Mouse (Mus musculus) thymus, postnatal 10 days (tissue): ENCODE data around the gene Cep72.
A peak's percentile ranks its signal among the peaks of the same experiment; 100 is the strongest.
"Not testable (repeated sequence)": the region's sequence is repeated elsewhere in the genome, so short reads cannot be mapped to it uniquely, and the experiment has no call there.

Source experiments
- DNase-seq, 2 experiments: peaks; one replicate each; pipeline ENCODE4 v3.0.0; 2021; ENCODE audit warnings: low spot score in 2 of 2

Cep72 gene

DNA sequence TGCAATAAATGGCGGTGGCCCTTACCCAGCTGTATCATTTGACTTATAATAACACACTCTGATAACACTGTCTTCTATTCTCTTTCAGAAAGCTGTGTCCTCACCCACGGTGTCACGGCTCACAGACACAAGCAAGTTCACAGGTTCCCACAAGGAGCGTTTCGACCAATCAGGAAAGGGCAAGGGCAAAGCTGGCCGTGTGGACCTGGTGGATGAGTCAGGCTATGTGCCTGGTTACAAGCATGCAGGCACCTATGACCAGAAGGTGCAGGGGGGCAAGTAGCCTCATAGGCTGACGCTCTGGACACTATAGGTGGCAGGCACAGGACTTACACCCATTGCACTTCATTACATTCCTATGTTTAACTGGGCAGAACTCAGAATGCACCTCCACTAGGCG lies 31.0 kb downstream of the Cep72 start:
- DNase-seq = no peak

DNA sequence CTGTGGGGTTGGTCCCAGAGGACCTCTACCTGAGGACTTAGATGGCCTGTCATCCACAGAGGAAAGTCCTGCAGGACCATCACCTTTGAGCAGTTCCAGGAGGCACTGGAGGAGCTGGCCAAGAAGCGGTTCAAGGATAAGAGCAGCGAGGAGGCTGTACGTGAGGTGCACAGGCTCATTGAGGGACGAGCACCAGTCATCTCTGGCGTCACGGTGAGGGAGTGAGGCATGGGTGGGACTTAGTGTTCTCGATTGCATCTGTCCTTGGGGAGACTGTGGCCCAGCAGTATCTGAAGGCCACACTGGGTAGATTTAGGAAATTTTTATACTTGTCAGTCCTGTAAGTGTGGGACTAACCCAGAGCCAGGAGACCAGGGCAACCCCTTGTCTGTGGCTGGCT lies 31.4 kb downstream of the Cep72 start:
- no peak for DNase-seq

GRCm38 (mm10) chr13:74029013-74029412 lies 33.1 kb downstream of the Cep72 start:
- no peak for DNase-seq

DNA sequence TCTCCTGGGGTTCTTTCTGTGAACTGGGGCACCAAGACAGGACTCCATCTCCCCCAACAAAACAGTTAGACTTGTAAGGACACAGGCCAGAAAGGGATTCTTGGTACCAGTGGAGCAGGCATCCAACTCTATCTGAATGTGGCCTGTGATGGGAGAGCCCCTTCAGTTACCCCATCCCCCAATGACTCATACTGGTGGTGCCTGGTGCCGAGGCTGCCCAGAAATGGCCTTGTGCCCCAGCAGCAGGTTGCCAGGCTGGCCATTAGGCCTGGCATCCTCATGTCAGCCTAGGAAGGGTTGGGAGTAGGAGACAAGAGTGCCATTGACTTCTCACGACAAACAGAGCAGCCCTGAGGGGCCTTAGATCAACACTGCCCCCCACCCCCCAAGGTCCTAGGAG lies 34.0 kb downstream of the Cep72 start:
- DNase-seq = no peak

DNA sequence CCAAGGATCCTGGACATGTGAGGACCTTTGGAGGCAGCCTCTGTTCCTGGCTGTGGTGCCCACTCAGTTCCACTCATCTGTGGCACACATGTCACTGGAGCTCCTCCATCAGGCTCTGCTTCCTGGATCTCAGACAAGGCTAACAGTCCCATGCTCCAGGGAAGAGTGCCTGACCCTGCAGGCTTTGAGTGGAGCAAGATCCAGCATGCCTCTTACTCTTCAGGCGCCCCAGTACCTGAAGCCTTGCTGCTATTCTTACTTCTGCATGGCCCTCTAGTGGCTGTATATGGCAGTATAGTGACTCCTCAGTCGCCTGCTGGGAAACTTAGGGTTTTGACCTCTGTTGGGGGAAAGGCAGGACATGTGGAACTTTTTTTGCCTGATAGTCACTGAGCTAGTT lies 35.9 kb downstream of the Cep72 start:
- peak in 1 of 2 experiments; percentile 23 for DNase-seq

DNA sequence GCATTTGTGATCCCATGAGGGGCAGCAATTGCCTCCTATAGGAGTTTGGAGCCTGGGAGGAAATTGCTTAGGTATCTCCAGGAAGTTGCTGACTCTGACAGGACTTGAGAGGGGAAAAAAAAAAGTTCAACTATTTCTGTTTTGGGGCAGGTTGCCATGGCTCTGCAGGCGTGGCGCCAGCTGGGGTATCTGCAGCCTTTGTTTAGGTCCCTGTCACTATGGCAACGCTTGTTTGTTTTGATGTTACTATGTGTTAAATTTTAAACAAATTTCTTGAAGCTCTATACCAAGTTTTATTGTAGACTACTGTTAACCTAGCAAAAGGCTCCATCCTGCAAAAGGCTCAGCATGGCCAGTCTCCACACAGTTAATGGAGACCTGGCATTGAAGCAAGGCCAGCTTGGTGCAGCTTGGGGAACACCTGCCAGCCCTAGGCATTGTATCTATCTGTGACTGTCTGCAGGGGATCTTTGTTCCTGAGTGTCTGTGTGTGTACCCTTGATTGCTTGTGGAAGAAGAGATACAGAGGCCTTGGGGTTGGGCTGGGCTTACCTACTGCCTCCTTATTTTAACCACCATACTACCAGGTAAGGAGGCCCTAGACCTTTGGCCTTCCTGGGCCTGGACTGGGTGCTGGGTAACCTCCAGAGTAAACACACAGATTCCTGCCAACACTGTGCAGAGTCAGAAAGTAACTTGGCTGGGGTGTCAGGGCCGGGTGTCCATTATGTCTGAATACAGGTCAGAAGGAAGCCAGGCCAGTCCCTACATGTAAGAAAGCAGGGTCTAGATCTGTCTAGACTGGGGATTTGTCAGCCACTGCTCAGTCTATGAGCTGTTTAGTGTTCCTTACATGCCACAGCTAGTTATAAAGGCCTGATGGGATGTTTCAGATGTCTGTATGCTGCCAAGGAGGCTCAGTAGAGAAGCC lies 36.7 kb downstream of the Cep72 start:
- DNase-seq = no peak

GRCm38 (mm10) chr13:74019006-74019405 lies 43.1 kb downstream of the Cep72 start:
- not testable (repeated sequence) for DNase-seq

DNA sequence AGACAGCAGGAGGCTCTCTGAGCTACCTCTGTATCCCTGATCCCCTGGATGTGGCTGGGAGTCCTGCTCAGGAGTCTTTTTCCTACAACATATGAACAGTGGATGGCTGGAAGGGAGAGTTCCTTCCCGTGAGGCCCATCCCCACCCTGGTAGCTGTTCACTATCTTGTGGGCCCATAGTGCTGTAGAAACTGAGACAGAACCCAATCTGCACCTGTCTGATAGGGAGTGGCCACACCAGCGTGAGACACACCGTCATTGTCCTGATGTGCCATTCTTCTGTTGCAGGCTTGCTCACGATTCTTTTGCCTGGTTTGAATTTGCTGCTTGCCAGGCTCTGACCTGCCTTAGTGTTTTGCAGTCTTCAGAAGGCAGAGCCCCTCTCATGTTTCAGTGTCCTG lies 44.7 kb downstream of the Cep72 start:
- no peak for DNase-seq

DNA sequence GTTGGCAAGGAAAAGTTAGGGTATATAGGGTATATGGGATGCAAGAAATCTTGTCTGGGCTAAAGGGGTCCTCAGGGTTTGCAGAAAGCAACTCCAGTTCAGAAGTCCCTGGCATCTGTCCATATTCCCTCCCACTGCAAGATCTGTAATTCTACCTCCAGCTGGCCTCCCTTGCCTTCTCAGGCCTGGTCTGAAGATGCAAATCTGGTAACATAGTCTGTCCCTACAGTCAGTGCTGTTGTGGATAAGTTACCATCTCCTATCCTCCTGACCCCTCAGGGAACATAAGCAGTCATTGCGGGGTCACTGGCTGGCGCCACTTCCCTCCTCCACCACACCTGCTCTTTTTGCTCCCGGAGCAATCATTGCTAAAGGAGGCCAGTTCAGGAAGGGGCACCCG lies 46.2 kb downstream of the Cep72 start:
- no peak for DNase-seq

DNA sequence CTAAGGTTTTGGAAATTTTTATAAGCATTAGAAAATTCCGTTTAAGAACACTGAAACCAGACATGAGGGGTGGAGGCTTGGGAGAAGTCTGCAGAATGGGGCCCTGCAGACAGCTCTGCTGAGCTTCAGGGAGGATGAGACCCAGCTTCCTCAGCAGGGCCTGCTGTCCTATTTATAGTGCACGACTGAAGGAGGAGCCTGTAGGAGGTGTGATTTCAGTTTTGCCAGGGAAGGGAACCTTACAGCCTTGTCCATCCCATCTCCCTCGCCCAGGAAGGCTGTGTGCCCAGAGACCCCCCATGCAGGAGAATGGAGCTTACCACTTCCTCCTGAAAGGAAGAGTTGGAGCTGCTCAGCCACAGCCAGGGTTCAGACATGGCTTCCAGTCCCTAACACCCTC lies 51.4 kb downstream of the Cep72 start:
- DNase-seq = no peak

GRCm38 (mm10) chr13:74009791-74010614 lies 52.1 kb downstream of the Cep72 start:
- peak; percentile 35 to 44 for DNase-seq

DNA sequence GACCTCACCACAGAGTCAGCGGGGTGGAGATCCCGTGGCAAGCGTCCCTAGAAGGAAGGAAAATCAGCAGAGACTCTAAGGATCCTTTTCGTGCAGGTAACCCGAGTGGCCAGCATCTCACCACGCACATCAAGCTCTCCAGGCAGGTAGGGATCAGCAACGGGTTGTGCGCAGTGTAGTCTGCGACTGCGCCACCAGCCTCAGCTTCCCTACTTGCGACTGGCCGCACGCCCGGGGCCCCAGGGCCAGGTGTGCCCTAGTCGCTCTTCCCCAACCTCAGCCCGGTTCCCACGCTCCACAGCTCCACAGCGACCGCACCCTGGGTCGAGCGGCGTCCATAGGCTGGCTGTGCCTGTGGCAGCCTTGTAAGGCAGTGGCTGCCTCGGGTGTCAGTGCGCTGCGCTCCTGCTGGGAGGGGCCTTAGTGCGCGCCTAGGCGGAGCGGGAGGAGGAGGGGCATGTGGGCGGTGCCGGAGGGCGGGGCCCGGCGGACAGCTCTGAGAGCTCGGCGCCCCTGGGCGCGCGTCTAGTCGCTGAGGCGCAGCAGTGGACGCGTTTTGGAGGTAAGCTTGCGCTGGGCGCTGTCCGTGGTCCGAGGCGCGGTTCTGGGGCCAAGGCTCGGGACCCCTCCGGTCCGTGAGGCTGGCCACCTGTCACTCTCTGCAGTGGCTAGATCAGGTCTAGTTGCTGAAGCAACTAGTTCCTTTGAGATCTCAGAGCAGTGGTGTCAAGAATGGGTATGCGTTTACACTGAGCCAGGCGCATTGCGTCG lies 53.0 kb downstream of the Cep72 start, which contains the start of gene Tppp:
TSS of gene Tppp (plus strand) at position 460 of the 771 bp plus-strand sequence.
- DNase-seq = peak; percentile 86 to 90

- DNase-seq = not testable (repeated sequence)
Observed at GRCm38 (mm10) chr13:74008216-74008615, 53.9 kb downstream of the Cep72 start.

DNA sequence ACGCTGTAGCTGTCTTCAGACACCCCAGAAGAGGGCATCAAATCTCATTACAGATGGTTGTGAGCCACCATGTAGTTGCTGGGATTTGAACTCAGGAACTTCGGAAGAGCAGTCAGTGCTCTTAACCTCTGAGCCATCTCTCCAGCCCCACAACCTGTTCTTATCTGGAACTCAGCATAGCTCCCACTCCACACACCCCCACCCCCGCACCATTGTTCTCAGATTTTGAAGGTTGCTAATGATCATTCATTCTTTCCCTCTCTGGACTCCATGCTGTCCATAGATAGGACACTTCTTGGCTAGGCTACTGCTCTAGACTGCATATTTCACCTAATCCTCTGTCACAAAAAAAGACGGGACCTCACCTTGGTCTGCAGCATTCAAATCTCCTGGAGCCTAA lies 55.2 kb downstream of the Cep72 start:
- not testable (repeated sequence) for DNase-seq

DNA sequence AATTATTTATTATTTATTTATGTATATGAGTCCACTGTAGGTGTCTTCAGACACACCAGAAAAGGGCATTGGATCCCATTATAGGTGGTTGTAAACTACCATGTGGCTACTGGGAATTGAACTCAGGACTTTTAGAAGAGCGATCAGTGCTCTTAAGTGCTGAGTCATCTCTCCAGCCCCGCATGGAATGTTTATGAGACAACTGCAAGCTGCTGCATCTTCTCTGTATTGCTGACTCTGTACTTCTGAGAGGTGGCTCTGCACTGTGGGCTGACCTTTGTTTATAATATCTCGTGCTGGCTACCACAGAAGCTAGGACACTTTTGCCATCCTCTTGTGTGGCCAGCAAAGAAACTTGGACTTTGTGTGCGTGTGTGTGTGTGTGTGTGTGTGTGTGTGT lies 60.6 kb downstream of the Cep72 start:
- DNase-seq = no peak

- no peak for DNase-seq
Observed at GRCm38 (mm10) chr13:74000961-74001360, 61.1 kb downstream of the Cep72 start.

DNA sequence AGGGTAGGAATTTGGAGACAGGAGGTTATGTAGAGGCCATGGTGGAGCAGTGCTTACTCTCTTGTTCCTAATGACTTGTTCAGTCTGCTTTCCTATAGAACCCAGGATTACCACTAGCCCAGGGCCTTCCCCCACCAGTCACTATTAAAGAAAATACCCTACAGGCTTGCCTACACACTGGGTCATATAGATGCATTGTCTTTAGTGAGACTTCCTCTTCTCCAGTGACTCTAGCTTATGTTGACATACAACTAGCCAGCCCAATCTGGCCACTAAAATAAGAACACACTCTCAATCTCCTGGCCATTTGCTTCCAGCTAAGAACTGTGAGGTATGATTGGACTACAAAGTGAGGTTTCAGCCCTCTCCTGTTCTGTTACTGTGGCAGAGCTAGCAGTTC lies 61.6 kb downstream of the Cep72 start:
- no peak for DNase-seq

DNA sequence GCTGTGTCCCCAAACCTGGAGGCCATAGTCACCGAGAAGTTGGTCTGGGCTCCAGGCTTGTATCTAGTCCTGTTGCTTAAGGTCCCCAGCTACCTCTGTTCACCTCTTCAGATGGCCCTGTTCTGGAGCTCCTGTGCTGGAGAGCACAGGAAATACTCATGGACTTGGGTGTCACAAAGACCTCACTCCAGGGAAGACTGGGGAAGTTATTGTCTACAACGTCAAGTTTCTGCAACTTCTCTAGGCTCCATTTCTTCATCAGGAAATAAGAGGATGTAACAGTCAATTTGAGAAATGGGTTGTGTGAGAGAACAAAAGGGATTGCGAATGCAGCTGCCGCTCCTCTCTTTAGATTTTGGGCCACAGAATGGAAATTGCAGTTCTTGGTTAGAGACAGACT lies 65.6 kb downstream of the Cep72 start:
- DNase-seq = no peak

DNA sequence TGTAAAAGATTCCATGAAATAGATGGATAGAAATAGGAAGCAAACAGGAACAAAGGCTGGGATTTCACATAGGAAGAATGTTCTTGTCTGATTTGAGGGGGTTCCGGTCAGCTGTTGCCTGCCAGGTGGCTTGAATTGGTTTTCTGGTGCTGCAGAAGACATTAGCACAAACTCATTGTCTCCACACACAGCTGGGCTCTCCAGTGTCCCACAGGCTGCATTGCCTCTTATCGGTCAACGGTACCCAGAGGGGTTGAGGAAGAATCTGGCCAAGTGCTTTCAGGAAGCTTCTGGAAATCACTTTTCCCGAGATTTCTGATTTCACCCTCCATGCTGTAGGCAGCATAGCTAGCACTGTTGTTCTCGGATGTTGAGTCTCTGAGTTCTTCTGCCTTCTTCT lies 70.8 kb downstream of the Cep72 start:
- DNase-seq = no peak

GRCm38 (mm10) chr13:73990761-73991160 lies 71.3 kb downstream of the Cep72 start:
- DNase-seq = no peak

DNA sequence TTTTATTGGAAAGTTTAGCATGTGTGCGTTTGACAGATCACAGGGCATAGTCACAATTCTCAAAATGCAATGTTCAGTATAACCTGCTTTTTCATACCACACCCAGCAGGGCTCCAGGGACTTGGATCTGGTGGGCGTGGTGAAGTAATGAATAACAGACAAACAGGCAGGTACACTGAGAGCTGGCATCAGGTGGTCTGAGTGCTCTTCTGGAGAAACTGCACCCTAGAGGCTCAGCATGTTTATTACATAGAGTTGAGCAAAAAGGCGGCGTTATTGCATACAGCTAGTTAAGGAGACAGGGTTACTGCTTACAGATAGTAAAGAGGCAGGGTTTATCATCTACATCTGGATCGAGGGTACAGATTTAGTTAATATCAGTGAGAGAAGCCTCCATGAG lies 71.8 kb downstream of the Cep72 start:
- no peak for DNase-seq
